Mouse (Mus musculus): Measurements from ENCODE around the gene Larp1b.
A peak's percentile ranks its signal among the peaks of the same experiment; 100 is the strongest.
"Not testable (repeated sequence)": the region's sequence is repeated elsewhere in the genome, so short reads cannot be mapped to it uniquely, and the experiment has no call there.

Larp1b gene

DNA sequence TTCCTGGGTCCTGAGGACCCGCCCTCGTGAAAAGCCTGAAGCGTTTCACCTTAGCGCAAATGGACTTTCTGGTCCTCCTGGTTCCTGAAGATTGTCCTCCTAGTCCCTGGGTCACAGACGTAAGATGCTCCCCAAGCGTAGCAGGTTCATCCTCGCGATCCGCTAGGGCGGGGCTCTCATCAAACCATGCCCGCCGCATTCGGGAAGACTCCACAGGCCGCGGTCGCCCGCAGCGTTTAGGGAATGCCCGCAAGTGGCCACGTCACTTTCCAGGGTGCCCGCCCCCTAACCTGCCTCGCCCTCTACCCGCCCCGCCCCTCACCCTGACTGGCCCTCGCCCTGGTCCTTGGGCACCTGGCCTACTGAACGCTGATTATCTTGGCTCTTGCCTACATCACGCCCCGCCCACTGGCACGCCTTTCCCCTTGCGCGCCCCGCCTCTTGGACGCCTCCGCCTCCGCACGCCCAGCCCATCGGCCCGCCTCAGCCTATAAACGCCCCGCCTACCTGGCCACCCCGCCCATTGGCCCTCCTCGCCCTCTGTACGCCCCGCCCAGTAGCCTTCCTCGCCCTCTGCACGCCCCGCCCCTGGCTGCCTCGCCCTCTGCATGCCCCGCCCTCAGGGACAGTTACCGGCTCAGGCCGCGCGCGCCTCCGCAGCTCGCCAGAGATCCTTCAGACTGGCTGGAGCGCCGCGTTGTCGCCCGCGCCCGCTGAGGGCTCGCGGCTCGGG lies at the start of gene Larp1b:
Larp1b (plus strand) TSS at position 659 of the 733 bp plus-strand sequence.
- peak; percentile 99 for DNase-seq (ENCODE audit: low spot score in 2 of 2)

DNA sequence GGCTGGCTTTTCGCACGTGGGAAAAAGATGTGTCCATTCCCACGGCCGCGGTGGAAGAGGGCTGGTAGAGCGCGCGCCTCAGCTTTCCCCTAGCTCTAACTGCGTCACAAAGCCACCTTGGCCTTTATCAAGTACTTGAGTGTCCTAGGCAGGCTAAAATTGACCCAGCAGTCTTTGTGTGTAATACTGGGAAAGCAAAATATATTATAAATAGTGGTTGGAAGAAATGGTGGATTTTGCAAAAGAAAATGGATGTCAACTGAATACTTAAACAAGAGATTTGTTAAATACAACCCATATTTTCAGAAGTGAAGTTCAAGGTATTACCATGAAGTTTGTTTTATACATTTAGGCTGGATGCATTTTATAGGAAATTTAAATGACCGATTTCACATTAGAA lies 47.2 kb upstream of the Larp1b start, which contains the start of gene 1700034I23Rik:
1700034I23Rik (minus strand) TSS at position 101 of the 400 bp plus-strand sequence.
- DNase-seq (ENCODE audit: low spot score in 2 of 2) = not testable (repeated sequence)

DNA sequence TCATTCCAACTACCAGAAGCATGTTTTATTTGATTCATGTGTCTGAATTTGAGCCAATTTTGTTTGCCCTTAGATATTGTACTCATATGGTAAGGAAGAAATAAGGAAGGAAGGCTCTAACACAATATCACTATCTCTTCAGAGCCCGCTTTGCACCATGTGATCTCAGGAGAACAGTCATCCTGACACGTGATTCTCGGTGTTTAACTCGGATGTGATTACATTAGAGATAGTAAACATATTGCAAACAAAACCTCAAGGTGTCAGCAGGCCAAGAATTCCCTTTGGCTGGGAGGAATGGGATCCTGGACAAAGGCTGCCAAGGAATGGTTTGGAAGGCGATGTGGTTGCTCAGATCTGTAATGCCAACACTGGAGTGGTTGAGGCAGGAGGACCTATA lies 11.4 kb upstream of the Larp1b start:
- no peak for DNase-seq (ENCODE audit: low spot score in 2 of 2)

DNA sequence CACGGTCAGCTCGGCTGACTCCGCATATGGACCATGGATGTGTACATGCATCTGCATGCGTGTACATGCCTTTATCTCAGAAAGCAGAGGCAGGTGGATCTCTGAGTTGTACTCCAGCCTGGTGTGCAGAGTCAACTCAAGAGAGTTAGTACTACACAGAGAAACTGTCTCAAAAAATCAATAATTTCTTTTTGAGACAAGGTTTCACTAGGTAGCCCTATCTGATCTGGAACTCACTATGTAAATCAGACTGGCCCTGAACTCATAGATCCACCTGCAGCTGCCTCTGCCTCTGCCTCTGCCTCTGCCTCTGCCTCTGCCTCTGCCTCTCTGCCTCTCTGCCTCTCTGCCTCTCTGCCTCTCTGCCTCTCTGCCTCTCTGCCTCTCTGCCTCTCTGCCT lies 11.0 kb upstream of the Larp1b start:
- DNase-seq (ENCODE audit: low spot score in 2 of 2) = no peak

DNA sequence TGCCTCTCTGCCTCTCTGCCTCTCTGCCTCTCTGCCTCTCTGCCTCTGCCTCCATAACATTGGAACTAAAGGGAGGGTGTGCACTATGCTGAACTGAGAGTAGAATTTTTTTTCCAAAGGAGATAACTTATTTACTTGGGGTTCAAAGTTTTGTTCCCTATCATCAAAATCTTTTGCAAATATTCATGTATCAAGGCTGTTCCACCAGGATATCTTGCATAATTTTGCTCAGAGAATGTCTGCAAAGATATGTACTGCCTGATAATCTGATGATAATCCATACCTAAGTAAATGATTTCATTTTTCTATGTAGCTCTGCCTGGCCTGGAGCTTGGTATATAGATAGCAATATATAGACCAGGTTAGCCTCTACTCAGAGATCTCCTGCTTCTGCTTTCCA lies 10.6 kb upstream of the Larp1b start:
- no peak for DNase-seq (ENCODE audit: low spot score in 2 of 2)

DNA sequence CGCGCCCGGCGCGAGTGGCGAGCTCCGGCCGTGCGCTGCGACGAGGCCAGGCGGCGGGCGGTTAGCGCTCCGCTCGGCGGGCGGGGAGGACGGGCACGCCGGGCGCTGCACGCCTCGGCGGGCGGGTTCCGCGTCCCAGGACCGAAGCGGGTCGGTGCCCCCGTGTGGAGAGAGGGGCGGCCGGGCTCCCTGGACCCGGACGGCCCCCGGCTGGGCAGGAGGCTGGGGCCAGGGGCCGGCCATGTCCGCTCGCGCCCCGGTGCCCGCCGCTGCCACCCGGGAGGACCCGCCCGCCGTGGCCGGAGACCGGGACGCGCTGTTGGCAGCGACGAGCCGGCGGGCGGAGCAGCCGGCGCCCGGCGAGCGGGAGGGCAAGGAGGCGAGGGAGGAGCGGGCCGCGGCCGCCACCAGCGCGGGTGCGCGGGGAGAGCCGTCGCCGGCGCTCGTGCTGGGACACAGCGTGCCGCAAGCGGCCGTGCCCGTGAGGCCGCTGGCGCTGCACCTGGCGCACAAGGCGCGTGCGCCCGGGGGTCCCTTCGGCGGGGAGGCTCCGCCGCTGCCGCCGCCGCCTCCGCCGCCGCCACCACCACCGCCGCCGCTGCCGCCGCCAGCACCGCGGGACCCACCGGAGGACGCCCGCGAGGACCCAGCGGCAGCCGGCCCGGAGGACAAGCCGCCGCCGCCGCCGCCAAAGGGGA lies 424 bp downstream of the Larp1b start:
- peak; percentile 29 to 42 for DNase-seq (ENCODE audit: low spot score in 2 of 2)

DNA sequence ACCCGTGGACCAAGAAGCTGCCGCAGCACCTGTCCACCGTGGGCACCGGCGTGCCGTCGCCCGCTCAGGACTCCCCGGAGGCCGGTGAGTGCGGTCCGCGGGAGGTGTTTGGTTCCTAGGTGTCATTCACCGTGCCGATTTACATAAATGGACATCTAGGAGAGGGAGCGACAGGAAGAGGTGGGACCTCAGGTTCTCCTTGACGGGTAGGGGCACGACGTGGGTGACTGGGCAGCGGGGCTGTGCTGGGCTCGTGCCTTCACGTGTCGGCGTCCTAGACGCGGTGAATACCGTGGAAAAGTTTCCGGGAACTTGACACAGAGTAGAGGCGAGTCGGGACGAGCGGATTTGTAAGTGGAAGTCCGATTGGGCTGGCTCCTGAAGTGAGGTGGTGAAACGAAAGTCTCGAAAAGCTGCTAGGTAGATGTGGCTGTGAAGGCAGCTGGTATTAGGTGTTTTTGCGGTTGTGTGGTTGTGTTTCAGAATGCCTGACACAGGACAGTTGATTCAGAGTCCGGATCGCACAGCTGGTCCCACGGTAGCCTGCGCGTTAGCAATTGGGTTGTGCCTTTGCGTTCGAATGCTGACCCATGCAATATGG lies 1.1 kb downstream of the Larp1b start:
- DNase-seq (ENCODE audit: low spot score in 2 of 2) = peak in 1 of 2 experiments; percentile 39

DNA sequence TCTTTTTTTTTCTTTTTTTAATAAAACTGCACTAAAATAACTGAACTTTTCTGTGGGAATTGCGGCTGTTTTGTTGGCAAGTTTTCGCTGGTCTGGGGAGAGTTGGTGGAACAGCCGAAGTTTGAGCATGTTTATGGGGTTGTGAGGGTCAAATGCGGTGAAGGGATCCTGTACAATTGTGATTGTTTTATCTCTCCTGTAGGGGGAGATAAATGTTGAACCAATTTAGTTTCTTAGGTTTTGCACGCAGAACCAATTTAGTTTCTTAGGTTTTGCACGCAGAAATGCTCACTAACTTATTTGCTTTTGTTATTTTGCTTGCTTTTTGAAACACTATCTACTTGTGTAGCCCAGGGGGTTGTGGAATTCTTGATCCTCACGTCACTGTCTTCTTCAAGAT lies 1.7 kb downstream of the Larp1b start:
- no peak for DNase-seq (ENCODE audit: low spot score in 2 of 2)

DNA sequence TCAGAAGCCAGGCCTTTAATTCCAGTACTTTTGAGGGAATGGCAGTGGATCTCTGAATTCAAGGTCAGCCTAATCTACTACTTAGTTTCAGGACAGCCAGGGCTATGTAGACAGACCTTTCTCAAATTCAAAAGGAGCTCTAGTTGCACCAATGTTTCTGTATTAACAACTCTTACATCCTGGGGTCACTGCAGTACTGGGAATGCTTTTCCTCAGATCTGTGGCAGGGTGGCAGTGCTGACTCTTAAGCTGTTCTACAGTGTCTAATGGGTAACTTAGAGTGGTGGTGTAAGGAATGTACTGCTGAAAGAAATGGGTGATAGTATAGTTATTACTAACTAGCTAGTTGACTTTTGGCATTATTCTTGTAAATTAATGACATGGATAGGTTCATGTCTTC lies 3.0 kb downstream of the Larp1b start:
- DNase-seq (ENCODE audit: low spot score in 2 of 2) = no peak

DNA sequence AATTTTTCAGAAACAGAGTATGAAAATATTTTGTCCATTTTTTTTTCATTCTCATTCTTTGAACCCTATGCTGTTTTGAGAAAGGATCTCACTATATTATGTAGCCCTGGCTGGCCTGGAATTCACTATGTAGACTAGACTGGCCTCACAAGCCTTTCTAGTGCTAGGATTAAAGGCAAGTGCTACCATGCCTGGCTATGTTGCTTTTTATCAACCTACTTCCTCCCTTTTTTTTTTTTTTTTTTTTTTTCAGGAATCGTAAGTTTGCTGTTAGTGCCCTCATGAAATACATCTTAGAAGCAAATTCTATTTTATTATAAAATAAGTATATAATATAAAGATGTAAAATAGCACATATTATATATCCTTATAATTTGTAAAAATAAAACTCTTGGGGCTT lies 5.2 kb downstream of the Larp1b start:
- no peak for DNase-seq (ENCODE audit: low spot score in 2 of 2)

DNA sequence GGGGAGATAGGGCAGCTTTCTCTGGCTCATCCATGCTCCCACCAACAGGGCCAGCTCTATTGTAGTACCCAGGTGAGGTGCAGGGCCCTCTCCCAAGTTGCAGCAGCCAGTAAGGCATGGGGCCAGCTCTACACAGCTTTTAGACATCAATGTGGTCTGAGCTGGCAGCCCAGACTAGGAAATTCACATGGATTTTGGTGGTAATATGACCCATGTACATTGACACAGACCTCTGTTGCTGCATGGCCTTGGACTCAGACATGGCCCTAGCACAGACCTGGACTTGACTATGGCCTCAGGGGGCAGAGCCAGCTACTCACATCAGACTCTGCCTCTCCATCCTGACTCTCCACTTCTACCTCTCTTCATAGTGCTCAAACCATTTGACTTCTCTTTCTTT lies 9.2 kb downstream of the Larp1b start:
- no peak for DNase-seq (ENCODE audit: low spot score in 2 of 2)

DNA sequence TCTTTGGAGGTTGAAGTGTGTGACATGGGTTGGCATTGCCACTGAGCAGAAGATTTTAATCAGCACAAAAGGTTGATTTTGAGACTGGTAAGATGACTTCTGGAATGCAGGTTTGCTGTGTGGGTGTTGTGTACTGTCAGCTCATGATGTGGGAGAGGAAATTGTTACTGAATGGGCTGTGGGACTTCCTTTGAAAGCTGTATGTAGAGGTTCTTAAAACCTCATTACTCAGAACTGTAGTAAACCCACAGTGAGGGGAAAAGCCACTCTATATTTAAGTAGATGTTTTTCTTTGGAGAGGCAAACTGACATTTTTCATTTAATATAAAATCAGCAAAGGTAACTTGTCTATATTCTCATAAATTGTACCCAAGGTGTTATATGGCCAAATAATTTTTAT lies 31.1 kb downstream of the Larp1b start:
- no peak for DNase-seq (ENCODE audit: low spot score in 2 of 2)

DNA sequence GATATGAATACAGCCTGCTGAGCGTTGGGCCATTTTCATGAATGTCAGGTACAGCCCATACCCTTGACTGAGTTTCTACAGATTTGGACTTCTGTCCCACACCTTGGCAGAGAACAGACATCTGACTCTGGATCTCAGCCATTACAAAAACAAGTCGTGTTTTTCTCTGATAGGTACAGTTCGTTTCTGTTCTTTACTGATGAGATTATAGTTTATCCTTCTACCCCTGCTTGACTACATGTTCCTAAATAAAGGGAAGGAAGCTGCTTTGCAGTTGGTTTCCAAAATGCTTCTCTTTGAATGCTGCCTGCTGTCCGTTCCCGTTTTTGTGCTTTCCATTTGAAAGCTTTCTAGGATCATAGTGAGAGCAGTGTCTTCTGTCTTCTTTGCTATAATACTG lies 37.9 kb downstream of the Larp1b start:
- DNase-seq (ENCODE audit: low spot score in 2 of 2) = no peak

DNA sequence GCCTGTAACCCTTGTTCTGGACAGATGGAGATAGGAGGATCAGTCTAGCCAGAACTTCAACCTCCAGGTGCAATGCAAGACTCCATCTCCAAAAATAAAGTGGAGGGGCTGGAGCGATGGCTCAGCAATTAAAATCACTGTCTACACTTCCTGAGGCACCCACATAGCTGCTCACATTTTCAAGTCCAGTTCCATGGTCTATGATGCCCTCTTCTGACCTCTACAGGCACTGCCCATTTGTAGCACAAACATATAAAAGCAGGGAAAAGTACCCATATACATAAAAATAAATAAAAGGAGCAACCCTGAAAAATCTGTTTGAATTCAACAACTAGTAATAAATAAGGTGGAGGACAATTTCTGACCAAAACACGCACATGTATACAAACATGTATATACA lies 39.1 kb downstream of the Larp1b start:
- no peak for DNase-seq (ENCODE audit: low spot score in 2 of 2)

DNA sequence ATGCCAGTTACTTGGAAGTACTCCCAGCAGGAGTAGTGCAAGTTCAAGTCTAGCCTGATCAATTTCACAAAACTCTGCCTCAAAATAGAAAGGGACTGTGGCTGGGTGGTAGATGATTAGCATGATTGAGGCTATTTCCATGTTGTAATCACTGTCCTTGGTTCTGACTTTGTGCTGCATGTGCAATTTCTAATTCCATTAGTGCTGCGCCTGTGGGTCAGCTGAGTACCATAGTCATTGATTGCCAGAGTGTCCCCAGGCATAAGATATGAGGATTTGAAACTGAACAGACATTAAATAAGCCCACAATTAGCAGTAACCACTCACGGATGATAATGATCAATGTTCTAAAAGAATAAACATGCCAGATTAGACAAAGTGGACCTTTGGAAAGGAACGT lies 41.9 kb downstream of the Larp1b start:
- DNase-seq (ENCODE audit: low spot score in 2 of 2) = no peak

DNA sequence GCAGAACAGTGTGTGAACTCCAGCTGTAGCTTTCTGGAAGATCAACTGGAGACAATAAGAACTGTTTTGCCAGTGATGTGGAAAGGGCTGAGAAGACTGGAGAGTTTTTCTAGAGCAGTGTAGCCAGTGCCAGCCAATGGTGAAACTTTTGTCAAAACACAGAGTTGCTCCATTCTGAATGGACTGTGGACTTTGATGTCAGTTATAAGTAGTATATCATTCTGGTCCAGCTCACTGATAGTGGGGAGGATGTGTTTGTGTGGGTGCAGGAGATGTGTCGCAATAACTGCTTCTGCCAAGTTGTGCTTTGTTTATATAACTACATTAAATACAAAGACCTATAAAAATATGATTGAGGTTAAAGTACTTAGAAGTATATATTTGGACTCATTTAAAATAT lies 45.5 kb downstream of the Larp1b start:
- DNase-seq (ENCODE audit: low spot score in 2 of 2) = no peak

DNA sequence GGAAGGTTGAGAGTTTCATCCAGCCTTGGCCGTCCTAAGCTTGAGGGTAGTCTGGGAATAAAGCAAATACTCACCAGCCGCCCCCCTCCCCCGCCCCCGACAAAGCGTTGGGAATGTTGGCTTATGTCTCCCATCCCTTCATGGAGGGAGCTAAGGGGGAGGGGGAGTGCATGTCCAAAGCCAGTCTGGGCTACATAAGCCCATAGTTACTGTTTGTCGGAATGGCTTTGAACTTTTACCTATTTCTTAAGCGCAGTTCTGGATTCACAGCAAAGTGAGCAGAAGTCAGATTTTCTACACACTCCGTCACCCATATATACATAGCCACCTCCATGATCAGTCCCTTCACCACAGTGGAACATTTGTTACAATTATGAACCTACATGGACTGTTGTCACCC lies 59.7 kb downstream of the Larp1b start:
- DNase-seq (ENCODE audit: low spot score in 2 of 2) = no peak

DNA sequence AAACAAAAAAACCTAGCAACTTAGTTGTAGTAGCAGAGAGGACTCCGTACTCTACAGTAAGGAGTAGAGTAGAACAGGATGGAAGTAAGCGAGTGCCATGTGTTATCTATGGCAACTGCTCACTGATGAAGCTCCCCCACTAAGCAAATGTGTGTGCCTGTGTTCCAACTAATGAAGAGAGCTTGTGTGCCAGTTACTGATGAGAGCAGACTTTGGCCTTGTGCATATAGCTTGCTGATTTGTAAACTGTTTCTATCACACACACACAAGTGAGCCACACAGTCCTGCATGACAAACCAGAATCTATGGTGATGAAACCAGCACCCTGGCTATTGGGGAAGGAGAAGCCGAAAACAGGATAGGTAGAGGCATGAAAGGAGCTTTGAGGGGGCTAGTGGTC lies 60.4 kb downstream of the Larp1b start:
- DNase-seq (ENCODE audit: low spot score in 2 of 2) = no peak

DNA sequence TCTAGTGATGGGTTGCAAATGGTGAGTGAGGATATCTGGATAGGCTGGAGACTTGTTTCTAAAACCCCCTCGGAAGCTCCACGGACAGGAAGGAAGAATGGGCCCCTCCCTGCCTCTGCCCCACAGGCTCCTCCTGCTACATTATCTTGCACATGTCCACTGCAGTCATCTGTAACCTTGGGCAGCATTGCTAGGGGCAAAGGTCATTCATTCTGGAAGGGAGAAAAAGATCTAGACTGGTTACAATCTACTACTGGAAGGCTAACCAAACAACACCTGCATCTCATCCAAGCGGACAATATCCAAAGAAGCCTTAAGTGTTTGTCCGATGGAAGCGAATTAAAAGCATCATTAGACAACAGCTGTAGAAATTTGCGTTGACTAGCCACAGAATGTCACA lies 61.1 kb downstream of the Larp1b start:
- no peak for DNase-seq (ENCODE audit: low spot score in 2 of 2)

DNA sequence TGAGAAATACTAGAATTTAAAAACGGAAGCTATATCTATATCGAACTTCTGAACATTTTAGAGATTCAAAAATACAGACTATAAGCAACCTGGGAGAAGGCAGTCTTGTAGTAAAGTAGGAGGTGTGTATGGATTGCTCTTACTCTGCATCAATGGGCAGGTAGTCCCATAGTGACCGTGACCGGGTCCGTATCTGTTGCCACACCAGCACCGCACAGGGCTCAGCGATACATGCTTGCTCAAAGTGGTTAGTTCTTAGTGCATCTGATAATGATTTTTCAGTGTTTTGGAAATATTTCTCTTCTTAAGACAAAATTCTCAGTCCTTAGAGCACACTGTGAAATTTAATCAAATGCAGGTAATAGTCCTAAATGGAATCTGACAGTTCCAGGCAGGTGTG lies 62.8 kb downstream of the Larp1b start:
- no peak for DNase-seq (ENCODE audit: low spot score in 2 of 2)

DNA sequence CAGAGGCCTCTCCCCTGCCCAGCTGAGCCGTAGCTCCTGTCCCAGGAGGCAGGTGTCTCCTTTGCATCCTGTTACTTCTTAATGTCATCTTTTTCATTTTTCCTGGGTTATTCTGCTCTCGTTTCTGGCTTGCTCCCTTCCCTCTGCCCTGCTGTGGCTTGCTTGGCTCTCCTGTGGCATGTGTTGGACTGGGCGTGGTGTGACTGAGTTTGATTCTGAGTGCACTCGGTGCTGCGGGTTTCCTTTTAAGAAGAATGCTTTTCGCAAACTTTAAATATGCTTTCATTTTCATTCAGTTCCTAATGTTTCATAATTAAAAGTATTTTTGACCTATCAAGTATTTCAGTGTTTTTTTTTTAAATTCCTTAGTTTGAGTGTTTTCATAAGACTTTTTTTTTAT lies 65.3 kb downstream of the Larp1b start:
- DNase-seq (ENCODE audit: low spot score in 2 of 2) = no peak

DNA sequence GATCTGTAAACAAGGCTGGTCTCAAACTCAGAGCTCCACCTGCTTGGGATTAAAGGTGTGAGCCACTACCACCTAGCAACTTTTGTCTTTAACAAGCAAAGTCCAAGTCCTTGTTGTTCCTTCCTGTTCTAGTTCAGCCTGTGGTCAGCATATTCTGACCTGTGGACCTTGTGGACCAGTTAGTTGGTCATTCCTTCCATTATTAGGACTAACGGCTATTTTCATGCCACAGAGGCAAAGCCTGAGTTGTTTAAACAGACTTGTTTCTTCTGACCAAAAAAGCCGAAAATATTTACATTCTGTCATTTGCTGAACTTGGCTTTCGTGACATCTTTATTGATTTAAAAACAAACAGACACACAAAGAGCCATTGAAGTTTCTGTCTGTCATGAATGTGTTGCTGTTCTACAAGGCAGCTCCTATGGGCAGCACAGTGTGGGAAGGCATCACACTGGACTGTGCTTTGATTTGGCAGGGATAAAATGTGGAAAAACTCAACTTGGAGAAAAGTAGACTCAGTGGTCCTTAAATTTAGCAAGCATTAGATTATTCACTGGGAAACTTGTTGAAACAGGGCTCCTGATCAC lies 68.5 kb downstream of the Larp1b start:
- no peak for DNase-seq (ENCODE audit: low spot score in 2 of 2)

DNA sequence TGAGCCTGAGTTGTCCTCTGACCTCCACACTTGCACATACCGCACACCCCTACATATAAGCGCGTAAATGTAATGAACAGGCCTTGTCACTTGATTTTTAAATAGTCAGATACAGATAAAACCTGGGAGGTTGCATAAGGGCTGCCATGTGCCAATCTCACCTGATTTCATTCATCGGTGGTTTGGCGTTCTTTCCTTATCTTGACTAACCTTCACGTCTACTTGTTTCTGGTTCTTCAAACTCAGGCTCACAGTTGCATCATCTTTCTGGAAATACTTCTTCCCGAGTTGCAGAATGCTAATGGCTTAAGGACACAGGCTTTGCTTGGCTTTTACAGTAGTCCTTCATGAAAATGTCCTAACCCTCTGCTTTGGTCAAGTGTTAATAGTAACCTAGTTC lies 71.1 kb downstream of the Larp1b start:
- no peak for DNase-seq (ENCODE audit: low spot score in 2 of 2)

Data from frontal cortex, postnatal 36 days (tissue).